Mouse (Mus musculus): ENCODE measurements around the gene Nosip.
"Not testable (repeated sequence)": the region's sequence is repeated elsewhere in the genome, so short reads cannot be mapped to it uniquely, and the experiment has no call there.

The Nosip gene

DNA sequence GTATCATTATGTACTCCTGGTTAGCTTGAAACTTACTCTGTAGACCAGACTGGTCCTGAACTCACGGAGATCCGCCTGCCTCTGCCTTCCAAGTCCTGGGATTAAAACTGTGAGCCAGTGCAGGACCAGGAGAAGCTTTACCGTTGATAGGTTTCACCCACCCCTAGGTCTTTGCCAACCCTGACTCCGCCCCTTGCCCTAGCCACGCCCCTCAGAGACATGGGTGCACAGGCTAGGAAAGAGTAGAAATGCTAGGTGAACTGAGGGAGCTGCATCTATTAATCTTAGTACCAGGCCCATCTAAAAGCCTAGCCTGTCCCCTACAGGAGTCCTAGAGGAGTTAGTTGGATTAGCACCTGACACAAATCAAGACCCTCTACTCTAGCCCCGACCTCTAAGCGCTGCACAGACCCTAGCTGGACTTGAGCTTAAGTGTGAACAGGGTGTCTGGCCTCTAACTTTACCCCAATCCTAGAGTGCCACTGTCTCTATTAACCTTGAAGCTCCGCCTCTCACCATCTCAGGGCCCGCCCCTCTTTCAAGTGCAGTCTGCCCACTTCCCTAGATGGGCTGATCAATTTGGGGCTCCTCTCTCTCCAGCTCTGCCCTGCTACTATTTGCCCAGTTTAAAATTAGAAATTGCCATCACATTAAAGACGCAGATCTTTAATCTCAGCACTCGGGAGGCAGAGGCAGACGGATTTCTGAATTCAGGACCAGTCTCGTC is 28.2 kb downstream of the Nosip start:
- DNase-seq (ENCODE audit: low read depth, low spot score), result no peak

GRCm38 (mm10) chr7:45091001-45091990 is 29.1 kb downstream of the Nosip start:
- DNase-seq (ENCODE audit: low read depth, low spot score), result peak; percentile 31

DNA sequence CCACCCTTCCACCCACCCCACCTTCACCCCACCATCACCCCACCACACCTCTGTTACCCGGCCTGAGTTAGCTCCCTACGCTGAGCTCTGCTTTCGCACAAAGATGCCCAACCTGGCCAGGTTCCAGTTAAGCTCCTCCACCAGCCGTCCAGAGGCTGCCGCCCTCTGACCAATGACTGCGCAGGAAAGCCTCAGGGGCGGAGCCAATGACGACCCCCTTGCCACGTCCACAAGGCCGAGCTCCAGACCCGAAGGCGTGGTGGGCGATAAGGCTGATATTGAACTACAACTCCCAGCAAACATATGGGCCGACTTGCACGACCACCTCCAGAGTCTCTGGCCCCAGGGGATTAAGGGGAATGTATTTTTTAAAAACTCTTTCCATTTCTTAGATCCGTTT is 29.8 kb downstream of the Nosip start, which contains the start of gene Rcn3:
Rcn3 (minus strand) TSS at position 174 of the 400 bp plus-strand sequence.
- DNase-seq (ENCODE audit: low read depth, low spot score), result peak; percentile 98

DNA sequence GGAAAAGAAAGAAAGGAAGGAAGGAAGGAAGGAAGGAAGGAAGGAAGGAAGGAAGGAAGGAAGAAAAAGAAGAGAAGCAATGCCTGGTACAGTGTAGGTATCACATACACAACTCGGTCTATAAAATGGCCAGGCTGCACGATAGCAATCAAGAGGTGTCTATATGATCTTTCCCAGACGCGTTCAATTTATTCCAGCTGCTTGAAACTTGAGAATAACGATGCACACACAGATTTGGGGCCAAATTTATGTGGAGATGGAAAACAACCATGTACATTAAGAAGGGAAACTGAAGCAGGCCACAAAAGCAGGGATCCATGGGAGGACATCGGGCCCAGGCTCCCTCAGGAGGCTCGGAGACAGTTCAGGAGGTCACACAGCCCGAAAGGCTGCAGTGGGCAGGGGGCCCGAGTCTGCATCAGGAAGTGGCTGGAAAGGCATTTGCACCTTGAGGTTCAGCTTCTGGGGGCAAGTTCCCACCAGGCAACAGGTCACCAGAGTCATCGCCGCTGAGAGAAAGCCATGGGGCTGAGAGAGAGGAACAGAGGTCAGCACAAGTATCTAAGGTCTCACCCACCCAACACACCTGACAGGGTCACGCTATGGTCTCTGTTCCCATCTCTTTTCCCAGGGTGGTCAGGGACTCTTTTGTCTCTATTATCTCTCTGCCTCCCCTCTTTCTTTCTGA is 30.7 kb downstream of the Nosip start:
- DNase-seq (ENCODE audit: low read depth, low spot score), result peak; percentile 64

DNA sequence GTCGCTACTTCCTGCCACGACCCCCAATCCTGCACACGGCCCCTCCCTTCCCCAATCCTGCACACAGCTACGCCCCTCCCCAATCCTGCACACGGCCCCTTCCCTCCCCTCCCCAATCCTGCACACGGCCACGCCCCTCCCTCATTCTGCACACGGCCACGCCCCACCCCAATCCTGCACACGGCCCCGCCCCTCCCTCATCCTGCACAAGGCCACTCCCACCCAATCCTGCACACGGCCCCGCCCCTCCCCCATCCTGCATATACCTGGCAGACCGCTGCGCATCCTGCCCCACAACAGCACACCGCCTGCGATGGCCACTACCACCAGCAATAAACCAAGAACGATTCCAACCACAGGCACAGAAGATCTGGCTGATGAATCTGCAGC is 31.3 kb downstream of the Nosip start:
- DNase-seq (ENCODE audit: low read depth, low spot score), result peak; percentile 49

- peak; percentile 70 for DNase-seq (ENCODE audit: low read depth, low spot score)
Measured at GRCm38 (mm10) chr7:45094121-45094520, 31.9 kb downstream of the Nosip start.

GRCm38 (mm10) chr7:45095367-45095766 is 33.1 kb downstream of the Nosip start:
- no peak for DNase-seq (ENCODE audit: low read depth, low spot score)

DNA sequence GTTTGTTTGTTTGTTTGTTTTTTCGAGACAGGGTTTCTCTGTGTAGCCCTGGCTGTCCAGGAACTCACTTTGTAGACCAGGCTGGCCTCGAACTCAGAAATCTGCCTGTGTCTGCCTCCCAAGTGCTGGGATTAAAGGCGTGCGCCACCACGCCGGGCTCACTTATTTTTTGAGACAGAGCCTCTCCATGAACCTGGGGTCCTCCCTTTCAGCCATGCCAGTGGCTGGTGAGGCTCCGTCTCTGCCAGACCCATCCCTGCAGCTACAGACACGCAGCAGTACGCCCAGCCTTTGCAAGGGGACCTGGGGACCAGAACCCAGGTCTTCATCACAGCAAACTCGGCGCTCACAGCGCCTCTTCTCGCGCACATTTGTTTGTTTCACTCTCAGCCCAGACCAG is 33.7 kb downstream of the Nosip start:
- not testable (repeated sequence) for DNase-seq (ENCODE audit: low read depth, low spot score)

- no peak for DNase-seq (ENCODE audit: low read depth, low spot score)
Measured at GRCm38 (mm10) chr7:45097479-45097878, 35.2 kb downstream of the Nosip start.

GRCm38 (mm10) chr7:45098541-45099240 is 36.5 kb downstream of the Nosip start:
- DNase-seq (ENCODE audit: low read depth, low spot score), result no peak

- DNase-seq (ENCODE audit: low read depth, low spot score), result no peak
Measured at GRCm38 (mm10) chr7:45100046-45100445, 37.8 kb downstream of the Nosip start.

DNA sequence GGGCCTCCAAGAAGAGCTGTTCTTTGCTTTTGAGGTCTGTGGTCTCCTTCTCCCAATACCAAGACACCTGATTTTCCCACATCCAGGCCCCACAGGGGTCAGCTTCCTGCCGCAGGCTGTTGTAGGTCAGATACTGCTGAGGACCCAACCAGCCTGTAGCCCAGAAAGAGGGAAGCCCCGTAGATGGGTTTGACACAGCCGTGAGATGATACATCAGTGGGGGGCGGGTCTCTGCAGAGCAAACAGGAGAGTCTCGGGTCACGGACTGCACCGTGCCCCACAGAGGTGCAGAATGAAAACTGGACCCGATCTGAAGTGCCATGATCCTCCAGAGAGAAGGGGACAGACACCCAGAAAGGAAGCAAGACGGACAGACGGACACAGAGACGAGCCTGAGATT is 40.2 kb downstream of the Nosip start:
- no peak for DNase-seq (ENCODE audit: low read depth, low spot score)

DNA sequence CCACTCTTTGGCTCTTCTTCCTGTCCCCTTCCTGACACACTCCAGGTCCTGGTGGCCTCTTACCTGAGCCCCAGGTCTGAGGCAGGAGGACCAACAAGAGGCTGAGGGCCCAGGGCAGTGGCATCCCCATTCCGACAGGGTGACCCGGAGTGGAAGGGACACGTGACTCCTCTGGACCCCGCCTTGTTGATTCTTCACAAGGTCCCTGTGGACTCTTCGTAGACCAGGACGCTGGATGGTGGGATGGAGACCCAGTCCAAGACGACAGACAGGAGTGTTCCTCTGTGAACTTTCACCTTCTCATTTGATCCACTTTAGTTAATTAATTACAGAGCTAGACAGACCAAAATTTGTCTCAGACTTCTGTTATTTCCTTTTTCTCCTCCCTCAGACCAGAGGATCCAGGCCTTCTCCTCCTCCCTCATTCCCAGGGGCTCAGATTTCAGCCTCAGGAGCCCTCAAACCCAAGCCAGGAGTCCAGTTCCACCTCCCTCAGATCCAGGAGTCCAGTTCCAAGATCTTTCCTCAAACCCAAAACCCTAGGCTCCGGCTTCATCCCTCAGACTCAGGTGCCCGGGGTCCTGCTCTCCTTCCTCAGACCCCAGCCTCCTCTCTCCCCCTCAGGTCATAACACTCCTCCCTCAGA is 40.8 kb downstream of the Nosip start:
- no peak for DNase-seq (ENCODE audit: low read depth, low spot score)

GRCm38 (mm10) chr7:45103652-45104180 is 41.5 kb downstream of the Nosip start, which contains the start of gene Fcgrt:
Fcgrt (minus strand) TSS chr7:45103851.
- DNase-seq (ENCODE audit: low read depth, low spot score), result no peak

DNA sequence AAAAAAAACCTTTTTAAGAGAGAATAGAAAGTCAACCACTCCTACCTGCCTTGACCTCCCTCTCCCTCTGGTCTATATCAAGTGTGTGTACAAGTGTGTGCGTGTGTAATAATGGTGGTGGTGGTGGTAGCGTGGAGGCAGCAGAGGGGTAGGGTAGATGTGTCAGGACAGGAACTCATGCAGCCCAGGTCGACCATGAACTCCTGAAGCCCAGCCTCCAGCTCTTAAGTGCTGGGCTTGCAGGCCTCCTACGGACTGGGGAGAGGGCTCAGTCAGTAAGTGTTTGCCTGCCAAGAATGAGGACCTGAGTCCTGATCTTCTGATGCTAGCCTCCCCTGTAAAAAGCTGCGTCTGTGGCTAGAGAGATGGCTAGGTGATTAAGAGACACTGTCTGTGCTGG is 42.7 kb downstream of the Nosip start:
- no peak for DNase-seq (ENCODE audit: low read depth, low spot score)

DNA sequence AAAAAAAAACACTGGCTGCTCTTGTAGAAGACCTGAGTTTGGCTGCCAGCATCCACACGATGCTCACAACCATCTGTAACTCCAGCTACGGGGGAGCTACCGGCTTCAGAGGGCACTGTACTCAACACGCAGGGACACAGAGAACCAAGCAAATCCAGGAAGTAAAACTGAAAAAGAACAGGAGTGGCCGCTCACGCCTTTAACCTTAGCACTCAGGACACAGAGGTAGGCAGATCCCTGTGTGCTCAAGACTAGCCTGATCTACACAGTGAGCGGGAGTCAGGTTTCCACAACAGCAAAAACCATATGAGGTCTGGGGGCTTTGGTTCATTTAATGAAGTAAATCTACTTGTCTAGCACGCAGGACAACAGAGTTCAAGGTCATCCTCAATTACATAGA is 43.3 kb downstream of the Nosip start:
- DNase-seq (ENCODE audit: low read depth, low spot score), result no peak

GRCm38 (mm10) chr7:45106441-45106840 is 44.2 kb downstream of the Nosip start:
- DNase-seq (ENCODE audit: low read depth, low spot score), result no peak

DNA sequence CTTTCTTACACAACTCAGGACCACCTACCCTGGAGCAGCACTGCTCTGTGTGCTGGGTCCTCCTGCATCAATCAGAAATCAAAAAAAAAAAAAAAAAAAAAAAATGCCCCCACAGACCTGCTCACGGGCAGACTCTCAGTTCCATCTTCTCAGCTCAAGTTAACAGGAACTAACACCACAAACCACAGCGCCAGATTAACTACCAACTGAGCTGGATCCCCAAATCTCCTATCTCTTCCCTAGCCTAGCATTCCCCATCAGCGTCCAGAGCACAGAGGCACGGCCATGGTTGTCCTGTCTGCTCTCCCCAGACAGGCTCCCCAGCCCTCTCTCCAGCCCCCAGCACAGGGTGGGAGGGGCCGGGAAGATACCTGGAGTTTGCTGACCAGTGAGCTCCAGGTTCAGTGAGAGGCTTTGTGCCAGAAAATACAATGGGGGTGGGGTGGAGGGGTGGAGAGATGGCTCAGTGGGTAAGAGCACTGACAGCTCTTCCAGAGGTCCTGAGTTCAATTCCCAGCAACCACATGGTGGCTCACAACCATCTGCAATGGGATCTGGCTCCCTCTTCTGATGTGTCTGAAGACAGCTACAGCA is 44.9 kb downstream of the Nosip start:
- DNase-seq (ENCODE audit: low read depth, low spot score), result no peak

- not testable (repeated sequence) for DNase-seq (ENCODE audit: low read depth, low spot score)
Measured at GRCm38 (mm10) chr7:45110089-45110488, 47.9 kb downstream of the Nosip start.

DNA sequence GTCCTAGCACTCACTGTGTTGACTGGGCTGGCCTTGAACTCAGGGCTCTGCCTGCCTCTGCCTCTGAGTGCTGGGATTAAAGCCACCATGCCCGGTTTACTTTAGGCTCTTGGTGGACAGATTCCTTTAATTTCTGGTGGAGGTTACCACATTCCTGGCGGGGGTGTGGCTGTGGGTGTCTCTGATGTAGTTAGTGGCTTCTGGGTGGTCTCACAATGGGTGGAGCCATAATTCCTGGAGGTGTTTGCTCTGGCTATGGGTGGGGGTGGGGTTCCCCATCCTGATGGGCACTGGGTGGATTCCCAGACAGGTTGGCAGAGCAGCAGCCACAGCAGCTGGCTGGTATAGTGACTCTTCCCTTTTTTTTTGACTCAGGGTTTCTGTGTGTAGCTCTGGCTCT is 49.7 kb downstream of the Nosip start:
- DNase-seq (ENCODE audit: low read depth, low spot score), result no peak

Data from forelimb bud, embryonic 11.5 days (tissue).